Mouse (Mus musculus): ENCODE data around the gene Card11. TPM values are rescaled to one million over a fixed set of nuclear protein-coding genes. Genes with fewer than 3 reads are reported as not detected.
A peak's percentile ranks its signal among the peaks of the same experiment; 100 is the strongest.

Card11 gene
- polyA plus RNA-seq, 1 experiment: 63.7 TPM

GRCm38 (mm10) chr5:140944382-140945125 is 55.8 kb downstream of the Card11 start:
- Histone ChIP-seq H3K4me3 (ENCODE audit: extremely low read depth, insufficient read depth, insufficient read length) (no peak overlapping the region), H3K36me3 (ENCODE audit: control insufficient read depth, insufficient read depth, low read length) (peaks cover 1% of the 10 kb centered on the region; the same call in 1 of the 2 replicates), H3K27ac (ENCODE audit: insufficient read depth, low read length) (peak overlapping the region; percentile 59), H3K4me1 (ENCODE audit: control insufficient read depth, insufficient read depth, insufficient read length) (peaks cover 44% of the 10 kb centered on the region), H3K27me3 (ENCODE audit: control insufficient read depth, insufficient read depth, low read length) (no peaks in the 10 kb centered on the region)
- TF ChIP-seq CTCF (IDR thresholded peaks at IDR 0.05; ENCODE audit: extremely low read depth, insufficient read depth, insufficient read length, insufficient replicate concordance): no peak
- no peak for TF ChIP-seq POLR2A (IDR thresholded peaks at IDR 0.05; ENCODE audit: low read depth, low read length)
- 23% methylated on average over 18 of the region's 18 CpGs for WGBS
- peak; percentile 23 to 53 for DNase-seq (ENCODE audit: low read depth in 1 of 2, low spot score in 2 of 2)

DNA sequence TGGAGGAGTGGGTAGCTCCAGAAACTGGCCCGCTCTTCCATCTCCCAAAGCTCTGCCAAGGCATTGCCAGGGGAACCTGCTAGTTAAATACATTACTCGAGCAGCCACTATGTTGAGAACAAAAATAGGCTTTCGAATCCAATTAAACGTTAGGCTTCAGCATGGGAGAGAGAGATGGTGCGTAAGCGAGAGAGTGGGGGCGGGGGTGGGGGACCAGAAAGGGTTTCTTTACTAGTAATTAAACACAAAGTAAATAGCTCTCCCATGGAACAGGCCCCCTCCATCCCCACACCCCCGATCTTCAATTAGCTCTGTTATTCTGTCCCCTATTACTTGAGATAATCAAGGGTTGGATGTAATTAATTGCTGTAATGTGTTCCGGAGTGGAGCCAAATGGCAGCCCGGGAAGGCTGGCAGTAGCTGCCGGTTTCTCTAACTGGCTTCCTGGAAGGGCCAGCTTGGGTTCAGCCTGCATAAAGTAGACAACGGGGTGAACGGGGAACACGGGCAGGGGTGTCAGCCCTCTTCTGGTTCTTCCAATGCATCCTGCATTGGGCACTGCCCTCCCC is 59.4 kb downstream of the Card11 start:
- H3K27ac ChIP-seq (ENCODE audit: insufficient read depth, low read length): no peak overlapping the region
- H3K4me1 ChIP-seq (ENCODE audit: control insufficient read depth, insufficient read depth, insufficient read length): peaks cover 15% of the 10 kb centered on the region; the same call in 1 of the 2 replicates
- 91% methylated on average over 14 of the region's 14 CpGs for WGBS
- no peak for DNase-seq (ENCODE audit: low read depth in 1 of 2, low spot score in 2 of 2)
- TF ChIP-seq CTCF (IDR thresholded peaks at IDR 0.05; ENCODE audit: extremely low read depth, insufficient read depth, insufficient read length, insufficient replicate concordance) (no peak), POLR2A (IDR thresholded peaks at IDR 0.05; ENCODE audit: low read depth, low read length) (no peak)
- H3K4me3 ChIP-seq (ENCODE audit: extremely low read depth, insufficient read depth, insufficient read length): no peak overlapping the region
- H3K27me3 ChIP-seq (ENCODE audit: control insufficient read depth, insufficient read depth, low read length): no peaks in the 10 kb centered on the region
- peaks cover 1% of the 10 kb centered on the region; the same call in 1 of the 2 replicates for H3K36me3 ChIP-seq (ENCODE audit: control insufficient read depth, insufficient read depth, low read length)

- Histone ChIP-seq H3K36me3 (ENCODE audit: control insufficient read depth, insufficient read depth, low read length) (peaks cover 1% of the 10 kb centered on the region; the same call in 1 of the 2 replicates), H3K27me3 (ENCODE audit: control insufficient read depth, insufficient read depth, low read length) (no peaks in the 10 kb centered on the region), H3K4me1 (ENCODE audit: control insufficient read depth, insufficient read depth, insufficient read length) (peaks cover 11% of the 10 kb centered on the region; the same call in 1 of the 2 replicates), H3K27ac (ENCODE audit: insufficient read depth, low read length) (no peak overlapping the region), H3K4me3 (ENCODE audit: extremely low read depth, insufficient read depth, insufficient read length) (no peak overlapping the region)
- TF ChIP-seq POLR2A (IDR thresholded peaks at IDR 0.05; ENCODE audit: low read depth, low read length) (no peak), CTCF (IDR thresholded peaks at IDR 0.05; ENCODE audit: extremely low read depth, insufficient read depth, insufficient read length, insufficient replicate concordance) (no peak)
- whole genome bisulfite sequencing: 83% methylated on average over 5 of the region's 5 CpGs
- no peak for DNase-seq (ENCODE audit: low read depth in 1 of 2, low spot score in 2 of 2)
Observed at GRCm38 (mm10) chr5:140940257-140940922, 60.0 kb downstream of the Card11 start.

DNA sequence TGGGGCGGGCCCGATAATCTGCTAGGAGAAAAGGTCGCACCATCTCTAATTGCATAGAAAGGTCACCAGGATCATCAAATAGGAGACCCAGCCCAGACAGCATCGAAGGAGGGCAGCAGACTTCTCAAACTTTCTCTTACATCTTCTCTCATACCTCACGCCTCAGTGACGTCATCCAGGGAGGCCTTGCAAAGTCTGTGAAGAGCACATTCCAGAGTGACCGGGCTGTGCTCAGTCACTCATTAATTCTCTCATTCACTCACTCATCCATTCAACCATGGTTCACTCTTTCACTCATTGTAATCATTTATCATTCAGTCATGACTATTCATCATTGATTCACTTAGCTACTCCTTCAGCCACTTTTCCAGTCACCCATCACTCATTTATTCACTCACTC is 63.6 kb downstream of the Card11 start:
- no peaks in the 10 kb centered on the region for H3K27me3 ChIP-seq (ENCODE audit: control insufficient read depth, insufficient read depth, low read length)
- TF ChIP-seq CTCF (IDR thresholded peaks at IDR 0.05; ENCODE audit: extremely low read depth, insufficient read depth, insufficient read length, insufficient replicate concordance) (no peak), POLR2A (IDR thresholded peaks at IDR 0.05; ENCODE audit: low read depth, low read length) (no peak)
- H3K4me1 ChIP-seq (ENCODE audit: control insufficient read depth, insufficient read depth, insufficient read length): no peaks in the 10 kb centered on the region; the same call in 1 of the 2 replicates
- 94% methylated on average over 7 of the region's 7 CpGs for WGBS
- H3K27ac ChIP-seq (ENCODE audit: insufficient read depth, low read length): no peak overlapping the region
- no peak overlapping the region for H3K4me3 ChIP-seq (ENCODE audit: extremely low read depth, insufficient read depth, insufficient read length)
- 0 out of 2 replicates have a peak, but pooled peaks cover 1% of the 10 kb centered on the region for H3K36me3 ChIP-seq (ENCODE audit: control insufficient read depth, insufficient read depth, low read length)
- DNase-seq (ENCODE audit: low read depth in 1 of 2, low spot score in 2 of 2): no peak

- no peaks in the 10 kb centered on the region for H3K4me1 ChIP-seq (ENCODE audit: control insufficient read depth, insufficient read depth, insufficient read length)
- H3K27me3 ChIP-seq (ENCODE audit: control insufficient read depth, insufficient read depth, low read length): no peaks in the 10 kb centered on the region
- DNase-seq (ENCODE audit: low read depth in 1 of 2, low spot score in 2 of 2): no peak
- TF ChIP-seq POLR2A (IDR thresholded peaks at IDR 0.05; ENCODE audit: low read depth, low read length): no peak
- TF ChIP-seq CTCF (IDR thresholded peaks at IDR 0.05; ENCODE audit: extremely low read depth, insufficient read depth, insufficient read length, insufficient replicate concordance): no peak
- 79% methylated on average over 3 of the region's 3 CpGs for WGBS
- 0 out of 2 replicates have a peak, but pooled peaks cover 1% of the 10 kb centered on the region for H3K36me3 ChIP-seq (ENCODE audit: control insufficient read depth, insufficient read depth, low read length)
- H3K27ac ChIP-seq (ENCODE audit: insufficient read depth, low read length): no peak overlapping the region
- no peak overlapping the region for H3K4me3 ChIP-seq (ENCODE audit: extremely low read depth, insufficient read depth, insufficient read length)
Observed at GRCm38 (mm10) chr5:140935848-140936247, 64.5 kb downstream of the Card11 start.

GRCm38 (mm10) chr5:140934639-140935315 is 65.6 kb downstream of the Card11 start:
- Histone ChIP-seq H3K27me3 (ENCODE audit: control insufficient read depth, insufficient read depth, low read length) (no peaks in the 10 kb centered on the region), H3K27ac (ENCODE audit: insufficient read depth, low read length) (no peak overlapping the region), H3K36me3 (ENCODE audit: control insufficient read depth, insufficient read depth, low read length) (no peaks in the 10 kb centered on the region), H3K4me1 (ENCODE audit: control insufficient read depth, insufficient read depth, insufficient read length) (no peaks in the 10 kb centered on the region; the same call in 1 of the 2 replicates), H3K4me3 (ENCODE audit: extremely low read depth, insufficient read depth, insufficient read length) (no peak overlapping the region)
- no peak for DNase-seq (ENCODE audit: low read depth in 1 of 2, low spot score in 2 of 2)
- TF ChIP-seq CTCF (IDR thresholded peaks at IDR 0.05; ENCODE audit: extremely low read depth, insufficient read depth, insufficient read length, insufficient replicate concordance) (no peak), POLR2A (IDR thresholded peaks at IDR 0.05; ENCODE audit: low read depth, low read length) (no peak)
- WGBS: 88% methylated on average over 9 of the region's 9 CpGs
